Mouse (Mus musculus) cerebellum, adult (tissue): Measurements from ENCODE around the gene Pam.

Source experiments
- ATAC-seq: cut with Nextera tagmentation; 2 replicates; pipeline ENCODE4 v1.9.2; 2017; ENCODE audit warnings: mild to moderate bottlenecking, moderate library complexity, mixed read lengths; ENCODE audit not compliant: insufficient number of reproducible peaks, low FRiP score, low TSS enrichment

Gene Pam

DNA sequence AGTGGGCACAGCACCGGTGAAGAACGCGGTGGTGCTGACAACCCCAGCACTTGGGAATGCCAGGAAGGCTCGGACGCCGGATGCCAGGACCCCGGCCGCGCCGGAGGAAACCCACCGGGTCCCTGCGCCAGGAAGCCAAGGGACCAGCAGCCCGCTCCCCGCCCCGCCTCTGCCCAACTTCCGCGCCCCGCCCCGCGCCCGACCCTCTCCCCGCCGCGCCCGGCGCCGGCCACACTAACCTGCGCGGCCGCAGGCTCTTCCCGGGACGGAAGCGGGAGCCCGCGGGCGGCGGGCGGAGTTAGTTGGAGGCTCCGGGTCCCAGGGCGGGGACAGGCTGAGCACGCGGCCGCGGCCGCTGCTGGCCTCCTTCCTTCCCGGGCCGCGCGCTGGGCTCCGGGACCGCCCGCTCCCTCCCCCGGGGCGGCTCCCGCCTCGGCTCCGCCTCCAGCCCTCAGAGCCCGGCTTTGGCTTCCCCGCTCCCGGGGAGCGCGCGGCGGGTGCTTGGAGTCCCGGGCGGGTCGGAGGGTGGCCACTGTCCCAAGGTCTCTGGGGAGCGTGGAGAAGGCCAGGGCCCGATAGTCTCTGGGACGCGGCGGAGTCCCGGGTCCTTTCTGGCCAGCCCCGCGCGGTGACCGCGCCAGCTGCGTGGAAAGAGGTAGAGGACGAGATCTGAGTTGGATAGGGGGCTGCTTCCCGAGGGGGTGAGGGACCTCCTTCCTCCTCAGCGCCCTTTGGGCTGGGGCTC lies at the start of gene Pam:
Pam (minus strand) TSS at position 401 of the 745 bp plus-strand sequence.
- ATAC-seq: peak; percentile 76

GRCm38 (mm10) chr1:98144845-98145244 lies 49.4 kb upstream of the Pam start:
- no peak for ATAC-seq

- no peak for ATAC-seq
Observed at GRCm38 (mm10) chr1:98131244-98131643, 35.8 kb upstream of the Pam start.

DNA sequence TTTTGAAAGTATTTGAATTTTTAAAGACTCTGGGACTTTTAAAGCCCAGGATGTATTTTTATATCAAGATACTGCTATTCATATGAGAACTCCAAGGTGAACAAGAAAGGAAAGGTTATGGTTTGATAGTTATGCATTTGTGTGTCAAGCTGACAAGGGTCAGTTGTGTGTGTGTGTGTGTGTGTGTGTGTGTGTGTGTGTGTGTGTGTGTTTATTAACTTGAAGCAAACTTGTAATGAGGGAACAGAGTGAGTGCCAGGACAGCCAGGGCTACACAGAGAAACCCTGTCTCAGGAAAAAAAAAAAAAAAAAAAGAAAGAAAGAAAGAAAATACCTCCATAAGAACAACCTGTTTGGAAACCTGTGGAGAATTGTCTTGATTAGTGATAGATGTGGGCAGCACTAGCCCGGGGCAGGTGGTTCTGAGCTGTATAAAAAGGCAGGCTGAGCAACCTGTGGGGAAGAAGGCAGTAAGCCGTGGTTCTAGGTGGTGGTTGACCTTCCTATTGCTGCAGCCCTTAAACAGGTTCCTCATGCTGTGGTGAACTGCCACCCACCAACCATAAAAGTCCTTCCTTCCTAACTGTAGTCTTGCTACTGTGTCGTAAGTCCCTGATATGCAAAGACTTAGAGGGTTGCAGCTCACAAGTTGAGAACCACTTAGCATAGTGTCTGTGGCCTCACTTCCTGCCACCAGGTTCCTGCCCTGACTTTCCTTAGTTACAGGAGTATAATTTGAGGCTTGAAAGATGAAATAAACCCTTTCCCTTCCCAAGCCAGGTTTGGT lies 34.3 kb upstream of the Pam start:
- ATAC-seq: no peak

DNA sequence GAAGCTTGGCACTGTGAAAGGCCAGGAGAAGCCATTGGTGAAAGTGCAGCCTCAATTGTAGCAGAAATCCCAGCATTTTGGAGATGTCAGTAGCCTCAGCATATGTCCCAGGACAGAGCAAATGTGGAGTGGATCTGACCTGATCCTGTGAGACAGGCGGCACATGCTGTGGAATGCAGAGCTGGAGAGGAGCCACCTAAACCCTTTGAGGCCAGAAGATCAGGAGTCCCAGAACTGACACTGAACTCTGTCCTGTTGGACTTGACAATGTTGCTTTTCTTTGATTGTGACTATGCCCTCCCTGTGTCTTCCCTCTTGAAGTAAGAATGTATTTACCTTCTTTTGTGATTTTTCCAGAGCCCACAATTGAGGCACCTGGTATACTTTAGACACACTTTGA lies 33.7 kb upstream of the Pam start:
- ATAC-seq: no peak

DNA sequence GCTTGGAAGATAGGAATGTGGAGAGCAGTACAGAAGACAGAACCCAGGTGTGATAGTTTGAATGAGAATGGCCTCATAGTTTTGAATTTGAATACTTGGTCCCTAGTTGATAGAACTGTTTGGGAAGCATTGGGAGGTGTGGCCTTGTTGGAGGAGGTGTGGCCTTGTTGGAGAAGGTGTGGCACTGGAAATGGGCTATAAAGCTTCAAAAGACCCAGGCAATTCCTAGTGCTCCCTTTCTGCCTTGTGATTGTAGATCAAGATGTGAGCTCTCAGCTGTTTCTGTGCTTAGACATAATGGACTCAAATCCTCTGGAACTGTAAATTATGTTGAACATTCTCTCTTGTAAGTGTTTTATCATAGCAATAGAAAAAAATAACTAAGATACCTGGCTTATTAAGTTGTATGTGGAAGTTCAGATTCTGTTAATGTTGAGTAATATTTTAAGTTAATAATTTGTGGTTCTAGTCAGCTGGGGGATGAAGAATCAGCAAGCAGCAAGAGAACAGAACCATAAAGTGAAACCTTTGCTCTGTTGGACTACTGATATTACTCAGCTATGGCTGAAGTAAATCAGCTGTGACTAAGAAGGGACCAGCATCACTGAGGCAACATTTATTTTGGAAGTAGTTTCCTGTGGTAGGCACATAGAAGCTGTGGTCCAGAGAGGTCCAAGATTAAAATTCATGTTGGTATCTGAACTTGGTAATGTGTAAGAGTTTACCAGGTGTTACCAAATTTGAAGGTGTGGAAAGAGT lies 33.1 kb upstream of the Pam start:
- ATAC-seq: no peak

- no peak for ATAC-seq
Observed at GRCm38 (mm10) chr1:98126268-98126667, 30.8 kb upstream of the Pam start.

GRCm38 (mm10) chr1:98124727-98125126 lies 29.3 kb upstream of the Pam start:
- no peak for ATAC-seq

DNA sequence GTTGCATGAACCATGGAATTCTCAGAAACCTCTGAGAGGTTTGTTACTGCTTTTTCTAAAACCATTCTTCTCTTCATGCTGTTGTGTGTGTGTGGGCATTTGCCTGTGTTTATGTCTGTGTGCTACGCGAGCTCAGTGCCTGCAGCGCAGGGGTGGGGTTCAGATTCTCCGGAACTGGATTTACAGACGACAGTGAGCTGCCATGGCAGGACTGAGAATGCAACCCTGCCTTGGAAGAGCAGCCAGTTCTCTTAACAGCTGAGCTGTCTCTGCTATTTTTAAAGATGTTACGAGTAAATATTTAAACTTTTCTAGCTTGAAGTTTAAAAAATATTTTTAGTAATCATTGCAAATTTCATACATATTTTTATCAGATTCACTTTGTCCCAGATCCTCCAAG lies 24.1 kb upstream of the Pam start:
- no peak for ATAC-seq

- no peak for ATAC-seq
Observed at GRCm38 (mm10) chr1:98107599-98107998, 12.2 kb upstream of the Pam start.

DNA sequence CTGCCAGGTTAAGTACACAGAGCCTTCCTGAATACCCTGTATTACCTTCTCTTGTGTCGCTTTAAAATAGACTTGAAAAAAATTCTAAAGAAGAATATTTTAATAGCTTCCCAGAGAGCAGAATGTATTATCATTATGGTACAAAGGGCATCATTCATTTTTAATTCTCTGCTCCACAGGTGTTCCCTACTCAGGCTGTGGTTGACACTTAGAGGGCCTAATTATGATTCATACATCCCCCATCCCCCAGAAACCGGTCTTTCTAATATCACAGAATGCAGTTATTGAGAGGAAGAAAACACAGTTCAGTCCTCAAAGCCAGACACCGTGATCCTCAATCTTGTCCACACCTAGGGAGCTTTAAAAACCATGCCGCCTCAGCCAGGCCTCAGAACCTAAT lies 4.0 kb upstream of the Pam start:
- no peak for ATAC-seq

DNA sequence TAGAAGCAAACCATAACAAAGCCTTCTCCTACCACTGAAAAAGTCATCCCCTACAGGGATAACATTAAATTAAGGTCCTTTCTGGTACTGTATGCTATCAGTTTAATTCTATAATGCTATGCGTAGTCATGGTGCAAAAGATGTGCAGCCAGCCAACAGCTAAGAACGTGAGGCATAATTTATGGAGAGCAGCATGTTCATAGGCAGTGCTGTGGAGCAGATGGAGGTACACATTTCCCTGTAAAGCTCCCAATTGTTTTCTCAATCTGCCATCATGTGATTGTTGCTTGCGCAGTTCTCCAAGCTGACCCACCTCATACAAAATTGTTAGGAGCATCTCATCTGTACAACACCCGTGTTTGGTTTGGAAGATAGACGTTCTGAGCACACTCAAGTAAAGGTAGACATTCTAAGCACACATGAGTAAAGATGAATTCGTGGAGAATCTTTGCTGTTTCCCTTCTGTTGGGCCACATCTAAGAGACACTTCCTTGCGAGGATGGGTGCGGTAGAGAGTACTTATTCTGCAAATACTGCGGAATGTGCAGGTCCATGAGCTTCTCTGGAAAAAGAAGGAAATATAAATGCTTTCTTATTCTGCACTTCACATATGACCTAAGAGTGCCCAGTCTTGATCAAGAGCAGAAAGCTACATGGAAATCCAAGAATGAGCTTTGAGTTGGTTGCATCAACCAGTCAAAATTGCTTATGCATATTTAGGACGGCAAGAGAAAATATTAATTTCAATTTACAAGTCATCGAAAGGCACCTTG lies 2.7 kb upstream of the Pam start:
- ATAC-seq: no peak

DNA sequence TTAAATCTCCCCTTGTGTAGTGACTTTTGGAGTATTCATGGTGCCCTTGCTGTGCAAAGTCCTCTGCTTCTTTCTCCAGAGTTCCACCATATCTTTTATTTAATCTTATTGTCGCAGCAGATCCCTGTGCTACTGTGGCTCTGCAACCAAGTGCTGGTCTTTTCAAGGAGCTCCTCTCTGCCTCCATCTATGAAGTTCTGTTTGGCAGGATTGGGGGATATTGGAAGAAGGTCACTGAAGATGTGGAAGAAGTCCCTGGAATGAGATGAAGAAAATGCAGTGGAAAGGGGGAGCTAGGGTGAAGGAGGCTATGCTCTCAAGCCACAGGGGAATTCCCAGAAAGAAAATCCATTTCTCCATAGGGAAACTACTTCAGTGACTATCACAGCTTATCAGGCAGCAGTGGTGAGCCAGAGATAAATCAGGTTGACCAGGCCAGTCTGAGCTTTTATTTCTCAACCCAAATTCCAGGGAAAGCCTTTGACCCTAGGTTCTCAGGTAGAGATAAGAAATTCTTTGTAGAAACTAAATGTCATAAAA lies 1.0 kb upstream of the Pam start:
- no peak for ATAC-seq

DNA sequence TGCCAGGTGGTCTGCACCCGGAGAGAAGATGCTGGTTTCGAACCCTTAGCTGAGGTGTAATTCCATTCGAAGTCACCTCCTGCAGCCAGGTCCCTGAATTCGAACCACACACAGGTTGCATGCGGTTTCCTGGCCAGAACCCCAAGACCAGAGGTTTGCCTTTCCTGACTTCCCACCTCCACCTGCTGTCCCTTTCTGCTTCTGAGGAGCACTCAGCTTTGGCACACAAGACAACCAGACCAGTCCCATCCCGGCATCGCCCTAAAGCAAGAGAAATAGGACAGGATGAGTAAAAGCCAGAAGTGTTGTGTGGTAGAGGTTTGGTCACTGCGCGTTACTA lies 515 bp upstream of the Pam start:
- peak; percentile 22; the same call in 1 of the 2 replicates for ATAC-seq

GRCm38 (mm10) chr1:98094811-98095245 lies 618 bp downstream of the Pam start:
- peak; percentile 43; the same call in 1 of the 2 replicates for ATAC-seq

DNA sequence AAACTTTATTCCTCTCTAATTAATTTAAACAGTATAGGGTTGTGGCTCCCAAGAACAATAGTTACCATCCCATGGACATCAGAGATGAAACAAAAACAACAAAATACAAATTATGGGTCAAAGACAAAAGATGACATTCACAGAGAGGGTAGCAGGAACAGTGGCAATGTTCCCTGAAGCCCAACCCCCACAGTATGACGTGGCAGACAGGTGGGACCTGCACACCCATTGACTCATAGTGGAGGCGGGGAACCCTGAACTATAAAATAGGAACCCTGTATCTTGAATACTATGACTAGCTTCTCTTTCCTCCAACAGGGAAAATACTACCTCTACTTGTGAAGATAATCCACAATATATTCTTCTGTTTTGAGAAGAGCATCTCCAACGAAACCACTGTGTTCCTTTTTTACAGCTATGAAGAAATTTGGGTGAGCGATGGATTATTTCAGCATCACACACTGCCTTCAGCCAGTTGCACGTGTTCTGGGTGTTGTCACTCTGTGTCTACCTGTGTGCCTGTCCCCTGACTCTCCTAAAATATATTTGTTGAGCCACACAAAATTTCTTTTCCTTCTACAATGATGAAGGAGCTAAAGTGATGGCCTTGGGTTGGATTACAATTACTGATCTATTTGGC lies 6.0 kb downstream of the Pam start:
- ATAC-seq: no peak

DNA sequence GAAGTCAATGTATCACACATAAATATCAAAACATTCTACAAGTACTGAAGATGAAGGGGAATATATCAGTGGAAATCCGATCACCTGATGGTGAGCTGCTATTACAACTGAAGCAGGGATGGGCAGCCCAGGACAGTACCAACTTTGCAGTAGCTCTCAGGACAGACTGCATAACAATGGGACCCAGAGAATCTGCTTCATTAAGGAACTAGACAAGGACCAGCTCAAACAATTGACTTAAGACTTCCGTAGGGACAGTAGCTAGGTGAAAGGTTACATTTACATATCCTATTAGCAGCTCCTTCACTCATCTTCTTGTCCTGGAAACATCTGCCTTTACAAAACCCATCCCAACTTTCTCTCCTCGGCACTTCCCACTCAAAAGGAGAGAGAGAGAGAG lies 9.0 kb downstream of the Pam start:
- ATAC-seq: no peak

DNA sequence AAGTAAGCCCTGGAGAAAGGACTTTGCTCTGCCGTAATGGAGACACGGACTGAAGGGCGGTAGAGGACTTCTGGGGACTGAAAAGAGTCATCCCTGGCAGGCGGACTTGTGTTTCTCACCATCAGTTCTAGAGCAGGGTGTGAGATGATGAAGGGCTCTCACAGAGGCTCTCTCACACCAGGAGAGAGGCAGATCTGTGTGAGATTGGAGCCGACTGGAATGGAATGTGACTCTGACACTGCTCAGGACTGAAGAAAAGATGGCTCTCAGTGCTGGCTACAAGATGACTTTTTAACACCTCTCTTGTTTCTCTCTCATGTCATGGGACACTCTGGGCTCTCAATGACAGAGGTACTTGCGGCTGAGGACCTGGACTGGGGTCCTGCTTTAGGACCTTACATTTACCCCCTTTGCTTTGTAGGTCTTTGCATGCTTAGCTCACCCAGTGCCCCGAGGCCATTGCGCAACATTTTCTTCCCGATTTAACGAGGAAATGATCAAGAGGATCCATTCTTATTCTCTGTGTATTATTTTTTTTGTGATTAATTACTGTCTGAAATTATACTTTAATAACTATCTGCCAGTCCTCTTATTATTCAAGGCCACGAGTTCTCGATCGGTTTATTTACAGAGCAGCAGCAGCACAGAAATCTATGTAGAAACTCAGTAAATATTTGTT lies 10.7 kb downstream of the Pam start:
- no peak for ATAC-seq

- no peak for ATAC-seq
Observed at GRCm38 (mm10) chr1:98083508-98083907, 11.9 kb downstream of the Pam start.
